Comparison of ENCODE assay signal across 8 mouse cellular contexts in genomic region chr9:64702937-64703336, GRCm38 (mm10). TPM values are rescaled to one million over a fixed set of nuclear protein-coding genes. Genes with fewer than 3 reads are reported as not detected.
DNase-seq lines count a peak whose midpoint lies in the region; ATAC-seq and TF ChIP-seq lines count a peak whose summit lies in the region.

No protein-coding gene starts in this region.

- WGBS in liver, postnatal 0 days (ENCODE audit: insufficient replicate concordance) = 35% methylated on average over 2 of the region's 2 CpGs
- 74% methylated on average over 2 of the region's 2 CpGs for WGBS in stomach, embryonic 14.5 days

- TF ChIP-seq EP300 in liver, postnatal 0 days (IDR thresholded peaks at IDR 0.05; ENCODE audit: low read depth) = no peak

- peak; percentile 72 for ATAC-seq in liver, postnatal 0 days
- ATAC-seq in stomach, embryonic 14.5 days (ENCODE audit: insufficient number of reproducible peaks, insufficient read depth, low FRiP score, low read depth) = peak; percentile 69; the same call in 1 of the 2 replicates
- ATAC-seq in cerebellum, adult (ENCODE audit: insufficient number of reproducible peaks, low FRiP score, low TSS enrichment) = no peak

- TF ChIP-seq CTCF in liver, postnatal 0 days (IDR thresholded peaks at IDR 0.05; ENCODE audit: low read depth) = no peak

- H3K36me3 ChIP-seq in liver, postnatal 0 days (replicated peaks; ENCODE audit: insufficient read depth, low read length) = peaks cover 22% of the 10 kb centered on the region
- H3K36me3 ChIP-seq in stomach, embryonic 14.5 days (ENCODE audit: control insufficient read depth, insufficient read depth, low read length) = peaks cover 22% of the 10 kb centered on the region

- H3K9ac ChIP-seq in liver, postnatal 0 days (replicated peaks) = no peak overlapping the region
- H3K9ac ChIP-seq in stomach, embryonic 14.5 days (replicated peaks; ENCODE audit: low read depth, low read length) = no peak overlapping the region

- no peaks in the 10 kb centered on the region for H3K9me3 ChIP-seq in liver, postnatal 0 days (ENCODE audit: low read length)
- no peaks in the 10 kb centered on the region for H3K9me3 ChIP-seq in stomach, embryonic 14.5 days (ENCODE audit: control insufficient read depth, low read depth, low read length)

- peaks cover 24% of the 10 kb centered on the region for H3K4me1 ChIP-seq in liver, postnatal 0 days (ENCODE audit: insufficient read depth)
- peaks cover 3% of the 10 kb centered on the region for H3K4me1 ChIP-seq in stomach, embryonic 14.5 days (ENCODE audit: control insufficient read depth, insufficient read depth, low read length)

- no peak overlapping the region for H3K4me2 ChIP-seq in liver, postnatal 0 days (ENCODE audit: low read depth, low read length)
- H3K4me2 ChIP-seq in stomach, embryonic 14.5 days (replicated peaks; ENCODE audit: low read depth, low read length) = no peak overlapping the region

- DNase-seq in gastrocnemius, adult 18-20 months (ENCODE audit: low spot score) = peak; percentile 15
- DNase-seq in gastrocnemius, postnatal 10 days = no peak
- DNase-seq in 416B (ENCODE audit: low read depth) = peak; percentile 91
- peak; percentile 49 to 65 for DNase-seq in heart, adult 9 months (ENCODE audit: low spot score in 2 of 2)
- DNase-seq in liver, postnatal 0 days = peak; percentile 58
- DNase-seq in gastrocnemius, adult 8-10 months (ENCODE audit: low spot score in 2 of 2) = no peak

- H3K27ac ChIP-seq in liver, postnatal 0 days (ENCODE audit: low read depth) = no peak overlapping the region; the same call in 1 of the 2 replicates
- H3K27ac ChIP-seq in stomach, embryonic 14.5 days (ENCODE audit: low read length) = no peak overlapping the region

- no peak overlapping the region for H3K4me3 ChIP-seq in liver, postnatal 0 days (ENCODE audit: low read depth, low read length)
- no peak overlapping the region for H3K4me3 ChIP-seq in stomach, embryonic 14.5 days (ENCODE audit: low read depth, low read length)

- no peaks in the 10 kb centered on the region for H3K27me3 ChIP-seq in liver, postnatal 0 days (ENCODE audit: insufficient read depth, low read length)
- H3K27me3 ChIP-seq in stomach, embryonic 14.5 days (ENCODE audit: control insufficient read depth, insufficient read depth, low read length) = no peaks in the 10 kb centered on the region

RNA-seq across cellular contexts. Expression of gene Rab11a, which starts 34.6 kb away (rescaled TPM):
- 10 to 100 TPM; 93.9 to 96.6 TPM for total RNA-seq in gastrocnemius, adult 18-20 months (2021)
- 100 to 1,000 TPM; 137 to 142 TPM for total RNA-seq in gastrocnemius, postnatal 10 days (2021)
- polyA plus RNA-seq in liver, postnatal 0 days (2015; fragmentation: Nextera tagmentation; extraction: Ambion mirVana) = 331 and 349 TPM in 2 replicates
- polyA plus RNA-seq in stomach, embryonic 14.5 days (2014; fragmentation: Nextera tagmentation; extraction: Ambion mirVana) = 414 and 420 TPM in 2 replicates
- total RNA-seq in gastrocnemius, adult 8-10 months (2022) = 100 to 1,000 TPM in 3 of 4 experiments, 10 to 100 TPM in 1; 96.3 to 105 (median 102) TPM

Comparison
In these comparisons a context has a peak if more than half of its experiments do, and no peak if none do; other contexts are left out.
1. DNase-seq: peak in gastrocnemius, adult 18-20 months (single experiment), 416B (single experiment), heart, adult 9 months (2 of 2) and liver, postnatal 0 days (single experiment); none in gastrocnemius, postnatal 10 days (single experiment) and gastrocnemius, adult 8-10 months (0 of 2).